Mouse (Mus musculus) embryo, embryonic 11.5 days (tissue): ENCODE measurements at regions not wholly inside any gene's neighbourhood (a gene's known extent, or its start where the extent isn't known, plus 50 kb on each side); places are given as distances from the start of the nearest gene placed in this dataset.
"Not testable (repeated sequence)": the region's sequence is repeated elsewhere in the genome, so short reads cannot be mapped to it uniquely, and the experiment has no call there.

Source experiments
- DNase-seq: peaks from one replicate; pipeline ENCODE4 v3.0.0-alpha.2; 2012; ENCODE audit warnings: low read depth, low spot score

DNA sequence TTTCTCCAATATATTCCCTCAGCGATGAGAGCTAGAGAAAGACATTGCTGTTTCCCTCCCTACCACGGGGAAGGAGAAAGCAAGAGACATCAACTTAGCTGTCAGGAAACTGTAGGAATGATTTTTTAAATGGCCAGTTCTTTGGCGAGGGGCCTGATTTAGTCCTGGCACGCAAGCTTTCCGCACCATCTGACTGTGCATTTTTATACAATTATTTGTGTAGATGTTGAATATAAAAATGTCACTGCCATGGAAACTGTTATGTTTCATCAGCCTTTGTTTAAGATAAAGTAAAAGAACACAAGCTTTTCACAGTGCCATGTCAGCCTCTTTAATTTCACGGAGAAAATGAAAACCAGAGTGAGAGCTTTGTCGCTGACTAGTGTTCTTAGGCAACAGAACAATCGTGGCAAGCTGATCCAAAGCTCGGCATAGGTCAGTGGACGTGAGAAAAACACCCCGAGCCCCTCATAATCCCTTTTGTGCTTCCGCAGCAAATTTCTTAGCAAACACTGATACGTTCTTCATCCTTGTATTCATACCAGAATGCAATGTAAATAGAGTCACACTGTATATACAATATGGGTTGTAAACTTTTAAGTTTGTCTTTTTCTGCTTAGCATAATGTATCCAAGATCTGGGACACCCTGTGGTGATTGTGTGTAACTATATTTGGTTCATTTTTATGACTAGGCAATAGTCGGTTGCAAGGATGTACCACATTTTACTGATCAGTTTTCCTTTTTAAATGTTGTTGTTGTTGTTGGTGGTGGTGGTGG lies 79.9 kb upstream of the Tars start:
- DNase-seq, result no peak

- no peak for DNase-seq
Measured at GRCm38 (mm10) chr15:11476248-11476647, 76.8 kb upstream of the Tars start.

DNA sequence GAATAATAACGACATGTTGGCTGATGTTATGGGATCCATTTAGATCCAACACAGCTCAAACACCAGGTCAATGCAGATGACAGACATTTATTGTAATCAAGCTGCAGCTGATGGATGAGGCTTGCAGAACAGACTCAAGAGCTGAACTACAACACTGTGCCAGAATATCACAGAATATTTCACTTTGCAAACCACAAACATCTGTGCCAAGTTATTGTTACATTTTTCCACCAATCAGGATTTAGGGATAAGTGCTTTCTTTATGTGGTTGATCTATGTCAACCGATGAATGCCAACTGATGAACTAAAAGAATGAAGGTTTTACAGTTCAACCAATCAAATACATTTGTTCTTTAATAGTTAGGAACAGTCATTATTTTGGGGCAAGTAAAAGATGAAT lies 63.9 kb upstream of the Tars start:
- no peak for DNase-seq

DNA sequence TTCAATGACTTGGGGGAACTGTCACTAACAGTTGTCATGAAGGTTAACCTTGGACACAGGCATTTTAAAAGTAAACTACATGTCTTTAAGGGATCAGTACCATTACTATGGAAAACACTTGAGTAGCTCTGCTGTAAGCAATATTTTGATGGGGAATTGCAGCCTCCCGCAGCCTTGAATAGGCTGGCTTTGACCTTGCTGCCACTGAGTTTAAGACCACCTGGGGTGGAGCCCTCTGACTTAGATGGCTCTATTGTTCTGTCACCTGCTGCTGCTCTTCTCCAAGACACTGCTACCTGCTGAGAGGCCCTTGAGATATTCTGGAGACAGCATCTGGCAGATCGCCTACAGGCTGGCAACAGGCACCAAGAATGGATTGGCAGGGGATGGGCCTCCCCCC lies 62.1 kb upstream of the Tars start:
- not testable (repeated sequence) for DNase-seq

GRCm38 (mm10) chr15:11459306-11459705 lies 59.8 kb upstream of the Tars start:
- DNase-seq, result no peak

- no peak for DNase-seq
Measured at GRCm38 (mm10) chr15:11457278-11457677, 57.8 kb upstream of the Tars start.

GRCm38 (mm10) chr15:11455982-11456381 lies 56.5 kb upstream of the Tars start:
- DNase-seq, result no peak

DNA sequence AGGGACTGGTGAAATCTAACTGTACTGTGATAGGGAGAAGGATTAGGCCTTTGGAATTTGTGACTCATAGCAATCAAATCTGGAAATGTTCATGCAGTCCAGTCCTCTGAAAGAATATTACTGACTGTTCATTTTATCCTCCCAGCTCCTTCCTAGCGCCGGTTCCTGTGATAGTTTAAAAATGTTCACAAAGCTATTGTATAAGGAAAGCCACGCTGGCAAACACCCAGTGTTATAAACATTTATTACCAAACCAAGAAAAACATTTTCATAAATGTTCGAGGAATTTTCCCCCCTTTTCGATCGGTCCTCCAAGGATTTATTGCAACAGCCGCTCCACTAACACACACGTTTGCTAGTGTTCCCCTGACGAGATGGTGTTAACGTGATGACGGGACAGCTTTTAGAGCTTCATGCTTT lies 55.9 kb upstream of the Tars start:
- DNase-seq, result no peak

DNA sequence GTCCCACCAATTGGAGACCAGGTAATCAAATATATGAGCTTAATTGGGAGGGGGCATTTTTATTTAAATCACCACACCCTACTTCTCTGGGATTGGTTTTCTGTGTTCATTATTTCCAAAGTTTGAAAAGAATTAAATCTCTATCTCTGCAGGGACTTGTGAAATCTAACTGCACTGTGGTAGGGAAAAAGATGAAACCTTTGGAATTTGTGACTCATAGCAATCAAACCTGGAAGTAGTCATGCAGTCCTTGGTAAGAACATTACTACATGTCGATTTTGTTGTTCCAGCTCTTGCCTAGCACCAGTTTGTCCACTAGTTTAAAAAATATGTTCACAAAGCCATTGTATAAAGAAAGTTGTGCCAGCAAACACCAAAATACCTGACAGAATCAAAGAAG lies 54.5 kb upstream of the Tars start:
- no peak for DNase-seq

DNA sequence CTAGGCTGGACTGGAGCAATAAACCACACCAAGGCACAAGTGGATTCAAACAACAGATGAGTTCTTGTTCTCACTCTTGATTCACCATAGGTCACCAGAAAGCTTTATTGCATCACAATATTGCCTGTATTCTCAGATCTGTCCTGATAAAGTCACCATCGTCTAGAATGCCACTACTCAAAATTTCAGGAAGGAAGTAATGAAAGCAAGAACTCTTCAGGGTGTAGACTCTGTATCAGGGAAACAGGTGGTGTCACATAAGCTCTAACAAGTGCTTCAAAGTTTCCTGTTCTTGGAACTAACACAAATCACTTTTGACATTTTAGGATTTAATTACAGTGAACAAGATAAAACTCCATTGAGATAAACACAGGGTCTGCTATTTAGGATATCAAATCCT lies 52.2 kb upstream of the Tars start:
- no peak for DNase-seq
